Mouse (Mus musculus) forebrain, embryonic 14.5 days (tissue): Measurements from ENCODE around the gene Eif4g3. TPM values are rescaled to one million over a fixed set of nuclear protein-coding genes. Genes with fewer than 3 reads are reported as not detected.

Experiments used
- ATAC-seq: fragments of 200-750 bp; cut with Nextera tagmentation; 2 replicates; pipeline ENCODE4 v1.8.0; 2017; ENCODE audit warnings: mild to moderate bottlenecking, moderate library complexity
- DNase-seq: peaks from one replicate; pipeline ENCODE4 v3.0.0-alpha.2; 2015; ENCODE audit warnings: low spot score
- H3K27ac ChIP-seq: fragments of 300-500 bp; sonication (generic); 2 replicates; pipeline ENCODE4 v1.5.1; 2014; ENCODE audit warnings: low read depth, mild to moderate bottlenecking, control low read depth, low read length, moderate library complexity
- H3K27me3 ChIP-seq: fragments of 300-500 bp; sonication (generic); replicated peaks from 2 replicates; pipeline ENCODE4 v1.6.1; 2014; ENCODE audit warnings: low read length, control low read depth, mixed read lengths; ENCODE audit not compliant: control insufficient read depth, insufficient read depth
- H3K36me3 ChIP-seq: fragments of 300-500 bp; sonication (generic); 2 replicates; pipeline ENCODE4 v1.6.1; 2014; ENCODE audit warnings: low read length, control low read depth; ENCODE audit not compliant: control insufficient read depth, insufficient read depth
- H3K4me1 ChIP-seq: fragments of 300-500 bp; sonication (generic); 2 replicates; pipeline ENCODE4 v1.6.1; 2014; ENCODE audit warnings: antibody characterized with exemption, low read length, control low read depth; ENCODE audit not compliant: control insufficient read depth, insufficient read depth
- H3K4me2 ChIP-seq: fragments of 300-500 bp; sonication (generic); 2 replicates; pipeline ENCODE4 v1.6.1; 2014; ENCODE audit warnings: mild to moderate bottlenecking, control low read depth, low read length
- H3K4me3 ChIP-seq: fragments of 300-500 bp; sonication (generic); 2 replicates; pipeline ENCODE4 v1.5.1; 2014; ENCODE audit warnings: low read depth, low read length, control low read depth
- H3K9ac ChIP-seq: fragments of 300-500 bp; sonication (generic); 2 replicates; pipeline ENCODE4 v1.6.1; 2014; ENCODE audit warnings: mild to moderate bottlenecking, low read length, control low read depth, moderate library complexity
- H3K9me3 ChIP-seq: fragments of 300-500 bp; sonication (generic); replicated peaks from 2 replicates; pipeline ENCODE4 v1.6.1; 2016; ENCODE audit warnings: low read length, control low read depth, mixed read lengths; ENCODE audit not compliant: control insufficient read depth
- WGBS: fragments of 180-500 bp; shearing (Covaris S2); extraction: QIAGEN DNeasy Blood & Tissue Kit; methylation state at CpG from one replicate; pipeline ENCODE4 v1.1.7; 2014; 5-methylcytosine and 5-hydroxymethylcytosine counted together
- polyA plus RNA-seq: library from polyadenylated mRNA; unstranded; fragments of >200 nt; fragmentation: Nextera tagmentation; extraction: Ambion mirVana; gene quantifications from 2 replicates; pipeline ENCODE4 v1.2.1, GENCODE M21; 2014

The Eif4g3 gene
- polyA plus RNA-seq, result 31.6 and 42.2 TPM in 2 replicates

DNA sequence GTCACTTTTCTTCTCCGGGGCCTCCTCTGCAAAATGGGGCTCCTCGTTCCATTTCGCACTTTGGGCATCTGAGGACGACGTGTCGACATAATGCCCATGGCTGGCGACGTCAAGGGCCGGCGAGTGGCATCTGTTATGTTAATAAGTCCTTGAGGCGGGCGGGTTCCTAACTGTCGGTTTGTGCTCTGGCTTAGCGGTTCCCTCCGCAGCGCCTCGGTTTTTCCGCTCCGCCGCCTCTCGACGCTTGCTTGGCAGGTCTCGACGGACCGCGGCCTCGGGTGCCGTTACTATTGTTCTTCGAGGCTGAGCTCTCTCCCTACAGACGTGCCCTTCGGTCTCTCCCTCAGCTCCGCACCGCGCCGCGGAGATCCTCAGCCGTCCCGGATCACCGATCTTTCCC, at the start of gene Eif4g3:
TSS of gene Eif4g3 (plus strand) at position 133 of the 400 bp plus-strand sequence.
- H3K9me3 ChIP-seq, result no peaks in the 10 kb centered on the region
- no peaks in the 10 kb centered on the region for H3K27me3 ChIP-seq
- peaks cover 27% of the 10 kb centered on the region for H3K4me1 ChIP-seq
- DNase-seq (no peak), ATAC-seq (no peak)
- peak within 1 kb of the TSS; percentile 99 for H3K9ac ChIP-seq
- 2% methylated on average over 39 of the region's 39 CpGs for WGBS
- peaks cover 8% of the 10 kb centered on the region for H3K36me3 ChIP-seq
- peak within 1 kb of the TSS; percentile 63 for H3K4me2 ChIP-seq
- peak within 1 kb of the TSS; percentile 92 for H3K27ac ChIP-seq
- H3K4me3 ChIP-seq, result peak within 1 kb of the TSS; percentile 96

GRCm38 (mm10) chr4:137943540-137943939, 49.3 kb upstream of the Eif4g3 start:
- WGBS, result 87% methylated on average over 10 of the region's 10 CpGs
- H3K9ac ChIP-seq, result no peak overlapping the region

GRCm38 (mm10) chr4:137945376-137945775, 47.4 kb upstream of the Eif4g3 start:
- no peak for DNase-seq
- peaks cover 13% of the 10 kb centered on the region for H3K4me1 ChIP-seq
- H3K36me3 ChIP-seq, result peaks cover 9% of the 10 kb centered on the region; the same call in 1 of the 2 replicates
- no peaks in the 10 kb centered on the region for H3K9me3 ChIP-seq
- WGBS, result 72% methylated on average over 4 of the region's 4 CpGs
- no peak overlapping the region for H3K27ac ChIP-seq
- H3K27me3 ChIP-seq, result no peaks in the 10 kb centered on the region
- no peak for ATAC-seq
- no peak overlapping the region for H3K4me3 ChIP-seq
- H3K4me2 ChIP-seq, result no peak overlapping the region
- H3K9ac ChIP-seq, result no peak overlapping the region

More at GRCm38 (mm10) chr4:137943540-137943939, 49.3 kb upstream of the Eif4g3 start:
- DNase-seq (no peak), ATAC-seq (no peak)
- Histone ChIP-seq H3K9me3 (no peaks in the 10 kb centered on the region), H3K27ac (no peak overlapping the region), H3K4me2 (no peak overlapping the region), H3K36me3 (peaks cover 13% of the 10 kb centered on the region; the same call in 1 of the 2 replicates), H3K4me3 (no peak overlapping the region), H3K4me1 (peaks cover 18% of the 10 kb centered on the region), H3K27me3 (no peaks in the 10 kb centered on the region)

DNA sequence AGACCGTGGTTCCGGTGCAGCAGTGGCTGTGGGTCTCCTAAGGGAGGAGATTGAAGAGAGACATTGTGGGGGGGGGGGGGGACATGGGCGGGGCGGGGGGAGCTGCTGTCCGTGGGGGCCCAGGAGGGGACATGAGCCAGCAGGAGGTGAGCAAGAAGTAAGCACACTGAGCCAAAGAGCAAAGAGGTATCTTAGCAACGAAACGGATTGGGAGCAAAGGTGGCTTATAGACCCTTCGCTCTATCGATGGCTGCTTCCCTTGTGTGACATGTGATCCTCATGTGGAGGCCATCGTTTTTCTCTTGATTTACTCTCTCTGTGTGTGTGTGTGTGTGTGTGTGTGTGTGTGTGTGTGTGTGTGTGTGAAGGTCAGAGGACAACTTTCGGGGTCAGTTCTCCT, 46.4 kb upstream of the Eif4g3 start:
- WGBS, result 82% methylated on average over 9 of the region's 11 CpGs
- DNase-seq (no peak), ATAC-seq (no peak)
- H3K4me1 ChIP-seq, result peaks cover 13% of the 10 kb centered on the region
- no peak overlapping the region for H3K9ac ChIP-seq
- 0 out of 2 replicates have a peak, but pooled peaks cover 9% of the 10 kb centered on the region for H3K36me3 ChIP-seq
- H3K4me2 ChIP-seq, result no peak overlapping the region
- no peak overlapping the region for H3K4me3 ChIP-seq
- no peaks in the 10 kb centered on the region for H3K27me3 ChIP-seq
- no peaks in the 10 kb centered on the region for H3K9me3 ChIP-seq
- no peak overlapping the region for H3K27ac ChIP-seq

- DNase-seq, result peak; percentile 90
- Histone ChIP-seq H3K9me3 (no peaks in the 10 kb centered on the region), H3K4me1 (no peaks in the 10 kb centered on the region), H3K36me3 (0 out of 2 replicates have a peak, but pooled peaks cover 26% of the 10 kb centered on the region), H3K27me3 (no peaks in the 10 kb centered on the region), H3K4me3 (no peak overlapping the region), H3K9ac (no peak overlapping the region), H3K27ac (no peak overlapping the region), H3K4me2 (no peak overlapping the region)
- WGBS, result 35% methylated on average over 4 of the region's 4 CpGs
- no peak for ATAC-seq
Observed at GRCm38 (mm10) chr4:137952840-137953239, 40.0 kb upstream of the Eif4g3 start.

DNA sequence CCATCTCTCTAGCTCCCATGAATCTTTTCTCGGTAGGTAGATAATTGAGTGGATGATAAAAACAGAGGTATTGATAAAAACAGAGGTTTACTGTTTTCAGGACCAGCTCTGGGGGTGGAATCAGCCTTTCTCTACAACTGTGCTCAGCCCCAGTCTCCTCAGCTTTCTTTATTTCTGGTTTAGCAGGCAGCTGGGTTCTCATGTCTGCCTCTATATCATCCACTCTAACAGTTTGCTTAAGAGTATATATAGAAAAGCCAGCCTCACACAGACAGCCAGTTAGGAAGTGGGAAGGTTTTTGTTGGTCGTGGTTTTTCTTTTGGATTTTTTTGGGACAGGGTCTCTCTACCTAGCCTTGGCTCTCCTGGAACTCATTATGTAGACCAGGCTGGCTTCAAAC, 38.6 kb upstream of the Eif4g3 start:
- DNase-seq, result no peak
- Histone ChIP-seq H3K4me2 (no peak overlapping the region), H3K9ac (no peak overlapping the region), H3K27me3 (no peaks in the 10 kb centered on the region), H3K36me3 (peaks cover 36% of the 10 kb centered on the region), H3K4me1 (no peaks in the 10 kb centered on the region), H3K9me3 (no peaks in the 10 kb centered on the region), H3K27ac (no peak overlapping the region), H3K4me3 (no peak overlapping the region)
- WGBS, result 84% methylated on average over 2 of the region's 2 CpGs
- ATAC-seq, result no peak

DNA sequence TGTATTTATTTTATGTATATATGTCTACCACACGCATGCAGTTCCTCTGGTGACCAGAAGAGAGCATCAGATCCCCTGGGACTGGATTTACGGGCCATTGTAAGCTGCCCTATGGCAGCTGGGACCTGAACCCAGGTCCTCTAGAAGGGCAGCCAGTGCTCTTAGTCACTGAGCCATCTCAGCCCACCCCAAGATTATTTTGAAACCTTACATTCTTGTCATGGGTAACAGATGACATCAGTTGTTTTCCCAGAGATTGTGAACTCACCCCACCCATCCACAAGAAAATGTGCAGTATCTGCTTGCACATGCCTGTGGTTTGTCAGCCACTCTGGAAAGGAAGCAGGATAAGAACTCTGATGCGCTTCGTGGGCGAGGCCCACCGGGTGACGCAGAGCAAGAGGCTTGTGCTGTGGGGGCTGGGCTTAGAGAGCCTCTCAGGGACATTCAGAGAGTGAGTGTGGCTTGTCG, 37.9 kb upstream of the Eif4g3 start:
- H3K27me3 ChIP-seq, result no peaks in the 10 kb centered on the region
- H3K9ac ChIP-seq, result no peak overlapping the region
- H3K4me3 ChIP-seq, result no peak overlapping the region
- H3K4me1 ChIP-seq, result no peaks in the 10 kb centered on the region
- DNase-seq, result no peak
- no peaks in the 10 kb centered on the region for H3K9me3 ChIP-seq
- ATAC-seq, result no peak
- no peak overlapping the region for H3K4me2 ChIP-seq
- 89% methylated on average over 8 of the region's 8 CpGs for WGBS
- no peak overlapping the region for H3K27ac ChIP-seq
- H3K36me3 ChIP-seq, result peaks cover 44% of the 10 kb centered on the region

- Histone ChIP-seq H3K9ac (no peak overlapping the region), H3K9me3 (no peaks in the 10 kb centered on the region), H3K27me3 (no peaks in the 10 kb centered on the region), H3K4me1 (no peaks in the 10 kb centered on the region), H3K4me3 (no peak overlapping the region), H3K27ac (no peak overlapping the region), H3K36me3 (peaks cover 37% of the 10 kb centered on the region), H3K4me2 (no peak overlapping the region)
- ATAC-seq (no peak), DNase-seq (no peak)
- WGBS, result 95% methylated on average over 15 of the region's 15 CpGs
Observed at GRCm38 (mm10) chr4:137956260-137956659, 36.6 kb upstream of the Eif4g3 start.

DNA sequence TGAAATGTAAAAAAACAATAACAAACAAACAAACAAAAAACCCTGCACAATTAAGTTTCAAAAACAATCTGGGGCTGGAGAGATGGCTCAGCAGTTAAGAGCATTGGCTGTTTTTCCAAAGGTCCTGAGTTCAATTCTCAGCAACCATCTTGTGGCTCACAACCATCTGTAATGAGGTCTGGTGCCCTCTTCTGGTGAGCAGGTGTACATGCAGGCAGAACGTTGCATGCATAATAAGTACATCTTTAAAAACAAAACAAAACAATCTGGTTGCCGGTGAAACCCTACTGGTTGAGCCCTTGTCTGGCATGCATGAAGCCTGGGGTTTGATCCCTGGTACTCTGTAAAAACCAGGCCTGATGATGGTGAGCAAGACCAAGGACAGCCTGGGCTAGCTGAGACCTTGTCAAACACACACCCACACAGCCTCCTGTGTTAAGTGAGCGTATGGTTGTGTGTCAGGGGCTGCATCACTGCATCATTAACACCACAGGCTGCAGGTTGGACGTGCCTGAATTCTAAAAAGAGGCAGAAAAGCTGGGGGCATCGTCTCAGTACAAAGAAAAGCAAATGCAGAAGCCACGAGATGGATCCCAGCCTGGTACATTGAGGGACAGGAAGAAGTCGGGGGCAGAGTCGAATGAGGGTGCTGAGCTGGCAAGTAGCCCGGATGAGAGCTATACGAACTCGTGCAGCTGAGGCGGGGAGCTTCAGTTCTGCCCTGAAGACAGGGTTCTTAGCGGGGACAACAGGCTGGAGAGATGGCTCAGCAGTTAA, 32.7 kb upstream of the Eif4g3 start:
- no peak for DNase-seq
- no peak overlapping the region for H3K4me2 ChIP-seq
- no peaks in the 10 kb centered on the region for H3K27me3 ChIP-seq
- no peak overlapping the region for H3K27ac ChIP-seq
- no peak overlapping the region for H3K9ac ChIP-seq
- H3K36me3 ChIP-seq, result peaks cover 45% of the 10 kb centered on the region
- H3K4me3 ChIP-seq, result no peak overlapping the region
- ATAC-seq, result no peak
- 82% methylated on average over 13 of the region's 13 CpGs for WGBS
- no peaks in the 10 kb centered on the region for H3K9me3 ChIP-seq
- H3K4me1 ChIP-seq, result 0 out of 2 replicates have a peak, but pooled peaks cover 2% of the 10 kb centered on the region
